Comparison of ENCODE assay signal across 25 mouse cellular contexts in the genomic region with DNA sequence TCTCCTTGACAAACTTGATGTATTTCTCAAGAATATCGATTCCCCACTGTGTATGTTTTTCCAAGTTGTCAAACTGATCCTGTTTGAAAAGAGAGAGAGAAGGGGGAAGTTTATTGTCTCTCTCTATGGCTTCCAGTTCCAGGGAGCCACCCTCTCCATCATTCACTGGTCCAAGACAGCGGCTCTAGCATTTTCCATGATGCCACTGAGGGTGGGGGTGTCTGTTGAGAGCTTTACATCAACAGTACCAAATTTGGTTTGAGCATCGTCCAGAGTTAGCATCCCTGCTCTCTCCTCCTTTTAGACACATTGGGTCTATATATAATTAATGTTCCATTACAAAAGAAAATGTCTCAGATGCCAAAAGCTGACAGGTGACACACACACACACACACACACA. TPM values are rescaled to one million over a fixed set of nuclear protein-coding genes. Genes with fewer than 3 reads are reported as not detected.
A peak's percentile ranks its signal among the peaks of the same experiment; 100 is the strongest.
DNase-seq lines count a peak whose midpoint lies in the region; ATAC-seq and TF ChIP-seq lines count a peak whose summit lies in the region.
"Had no signal": no experiment of that assay in that cellular context is flagged by ENCODE, and none has a peak within 500 bp of the region (broad histone marks: within the 10 kb centered on the region; RNA-seq: fewer than 3 reads in every experiment).

No protein-coding gene starts in this region.

- DNase-seq in cerebellum, adult 2 months, result no peak
- no peak for DNase-seq in cerebellum, postnatal 14 days
- no peak for DNase-seq in lung, postnatal 0 days (ENCODE audit: low spot score)
- DNase-seq in lung, postnatal 4 days, result no peak
- DNase-seq in kidney, postnatal 25 days, result no peak
- DNase-seq in frontal cortex, postnatal 14 days (ENCODE audit: low spot score in 2 of 2), result no peak
- DNase-seq: adrenal gland, adult 8-10 months; adrenal gland, postnatal 25 days; B cell, adult 2 months; cerebellum, adult 11-12 months; cerebellum, adult 9-10 months; forebrain, postnatal 0 days; gastrocnemius, postnatal 25 days; heart, adult 2 months; heart, postnatal 14 days had no signal

- H3K4me3 ChIP-seq in cerebellum, adult 2 months (replicated peaks; ENCODE audit: insufficient read depth, low read depth, low read length), result no peak overlapping the region
- no peak overlapping the region for H3K4me3 ChIP-seq in lung, postnatal 0 days (ENCODE audit: low read depth, low read length)
- H3K4me3 ChIP-seq in intestine, embryonic 16.5 days (ENCODE audit: low read length), result no peak overlapping the region
- H3K4me3 ChIP-seq in stomach, embryonic 16.5 days (replicated peaks; ENCODE audit: low read length), result no peak overlapping the region
- H3K4me3 ChIP-seq: embryonic facial prominence, embryonic 12.5 days; embryonic facial prominence, embryonic 15.5 days; heart, adult 2 months; heart, embryonic 10.5 days; heart, embryonic 13.5 days; hindbrain, embryonic 12.5 days; hindbrain, embryonic 15.5 days had no signal

- H3K27me3 ChIP-seq in cerebellum, adult 2 months (ENCODE audit: control insufficient read depth, insufficient read depth, low read length), result no peaks in the 10 kb centered on the region
- no peaks in the 10 kb centered on the region for H3K27me3 ChIP-seq in lung, postnatal 0 days (replicated peaks; ENCODE audit: insufficient read depth, low read length)
- H3K27me3 ChIP-seq in intestine, embryonic 16.5 days (replicated peaks; ENCODE audit: control insufficient read depth, insufficient read depth, low read length), result no peaks in the 10 kb centered on the region
- H3K27me3 ChIP-seq in stomach, embryonic 16.5 days (ENCODE audit: control insufficient read depth, insufficient read depth, low read length), result no peaks in the 10 kb centered on the region
- H3K27me3 ChIP-seq: embryonic facial prominence, embryonic 12.5 days; embryonic facial prominence, embryonic 15.5 days; heart, embryonic 13.5 days; hindbrain, embryonic 12.5 days; hindbrain, embryonic 15.5 days had no signal

- TF ChIP-seq EP300 in lung, postnatal 0 days (IDR thresholded peaks at IDR 0.05), result no peak

- TF ChIP-seq POLR2A in cerebellum, adult 2 months (IDR thresholded peaks at IDR 0.05; ENCODE audit: borderline replicate concordance, insufficient read depth, low read length), result no peak

- no peak for TF ChIP-seq CTCF in cerebellum, adult 2 months (IDR thresholded peaks at IDR 0.05; ENCODE audit: borderline replicate concordance, insufficient read depth, low read depth, low read length)
- no peak for TF ChIP-seq CTCF in lung, postnatal 0 days (IDR thresholded peaks at IDR 0.05)

- H3K4me1 ChIP-seq in cerebellum, adult 2 months (ENCODE audit: control insufficient read depth, insufficient read depth, low read length), result peaks cover 70% of the 10 kb centered on the region
- H3K4me1 ChIP-seq in lung, postnatal 0 days (ENCODE audit: insufficient read depth, low read depth, low read length), result peaks cover 2% of the 10 kb centered on the region; the same call in 1 of the 2 replicates
- H3K4me1 ChIP-seq in intestine, embryonic 16.5 days (ENCODE audit: control insufficient read depth, insufficient read depth, low read length), result peaks cover 34% of the 10 kb centered on the region
- peaks cover 18% of the 10 kb centered on the region for H3K4me1 ChIP-seq in stomach, embryonic 16.5 days (ENCODE audit: control insufficient read depth, insufficient read depth, low read length)

- H3K4me2 ChIP-seq in lung, postnatal 0 days (replicated peaks; ENCODE audit: low read depth, low read length), result no peak overlapping the region
- H3K4me2 ChIP-seq in intestine, embryonic 16.5 days (ENCODE audit: low read depth, low read length), result no peak overlapping the region
- H3K4me2 ChIP-seq in stomach, embryonic 16.5 days (ENCODE audit: low read depth, low read length), result no peak overlapping the region
- H3K4me2 ChIP-seq: embryonic facial prominence, embryonic 12.5 days; embryonic facial prominence, embryonic 15.5 days; heart, embryonic 13.5 days; hindbrain, embryonic 12.5 days; hindbrain, embryonic 15.5 days had no signal

- no peak overlapping the region for H3K9ac ChIP-seq in lung, postnatal 0 days (replicated peaks; ENCODE audit: low read depth)
- H3K9ac ChIP-seq in intestine, embryonic 16.5 days (ENCODE audit: low read depth, low read length), result no peak overlapping the region
- H3K9ac ChIP-seq in stomach, embryonic 16.5 days (ENCODE audit: low read length), result no peak overlapping the region; the same call in 1 of the 2 replicates
- H3K9ac ChIP-seq: embryonic facial prominence, embryonic 12.5 days; embryonic facial prominence, embryonic 15.5 days; forebrain, postnatal 0 days; heart, embryonic 13.5 days; hindbrain, embryonic 12.5 days; hindbrain, embryonic 15.5 days had no signal

- H3K27ac ChIP-seq in cerebellum, adult 2 months (ENCODE audit: insufficient read depth, low read length), result peak overlapping the region; percentile 95
- H3K27ac ChIP-seq in lung, postnatal 0 days (ENCODE audit: low read length), result no peak overlapping the region
- peak overlapping the region; percentile 78 for H3K27ac ChIP-seq in intestine, embryonic 16.5 days (ENCODE audit: low read length)
- peak overlapping the region; percentile 85 for H3K27ac ChIP-seq in stomach, embryonic 16.5 days (ENCODE audit: low read length)
- H3K27ac ChIP-seq: embryonic facial prominence, embryonic 12.5 days; embryonic facial prominence, embryonic 15.5 days; heart, adult 2 months; heart, embryonic 10.5 days; hindbrain, embryonic 12.5 days had no signal

- no peaks in the 10 kb centered on the region for H3K9me3 ChIP-seq in lung, postnatal 0 days (ENCODE audit: low read length)
- no peaks in the 10 kb centered on the region for H3K9me3 ChIP-seq in intestine, embryonic 16.5 days (ENCODE audit: control insufficient read depth, low read length)
- no peaks in the 10 kb centered on the region for H3K9me3 ChIP-seq in stomach, embryonic 16.5 days (replicated peaks; ENCODE audit: control insufficient read depth, low read length)
- H3K9me3 ChIP-seq: embryonic facial prominence, embryonic 12.5 days; embryonic facial prominence, embryonic 15.5 days; heart, embryonic 10.5 days; heart, embryonic 13.5 days; hindbrain, embryonic 12.5 days; hindbrain, embryonic 15.5 days had no signal

- no peaks in the 10 kb centered on the region for H3K36me3 ChIP-seq in lung, postnatal 0 days (ENCODE audit: insufficient read depth, low read length)
- 0 out of 2 replicates have a peak, but pooled peaks cover 2% of the 10 kb centered on the region for H3K36me3 ChIP-seq in intestine, embryonic 16.5 days (ENCODE audit: control insufficient read depth, insufficient read depth, low read length)
- H3K36me3 ChIP-seq in stomach, embryonic 16.5 days (ENCODE audit: control insufficient read depth, insufficient read depth, low read length), result 0 out of 2 replicates have a peak, but pooled peaks cover under 1% of the 10 kb centered on the region
- H3K36me3 ChIP-seq: embryonic facial prominence, embryonic 12.5 days; hindbrain, embryonic 15.5 days had no signal

- WGBS in cerebellum, adult 2 months, result 17% methylated on average over 3 of the region's 3 CpGs
- 54% methylated on average over 3 of the region's 3 CpGs for WGBS in lung, postnatal 0 days
- WGBS in intestine, embryonic 16.5 days, result 57% methylated on average over 3 of the region's 3 CpGs
- WGBS in stomach, embryonic 16.5 days, result 50% methylated on average over 3 of the region's 3 CpGs

- ATAC-seq in lung, postnatal 0 days, result peak; percentile 33; the same call in 1 of the 2 replicates
- ATAC-seq in intestine, embryonic 16.5 days, result peak; percentile 39; the same call in 1 of the 2 replicates
- peak; percentile 73; the same call in 1 of the 2 replicates for ATAC-seq in stomach, embryonic 16.5 days (ENCODE audit: insufficient read depth, low FRiP score)
- ATAC-seq: activated CD4-positive, CD25-positive, alpha-beta regulatory T cell, adult 4 months; forebrain, embryonic 14.5 days; forebrain, postnatal 0 days had no signal

RNA-seq across cellular contexts. Expression of a gene that starts 36.5 kb away (rescaled TPM):
- 310 and 320 TPM in 2 replicates for polyA plus RNA-seq in cerebellum, adult 2 months (2012; rRNA removed)
- 7.2 and 10.0 TPM in 2 replicates for polyA plus RNA-seq in lung, postnatal 0 days (2015; fragmentation: Nextera tagmentation; extraction: Ambion mirVana)
- 19.0 and 21.1 TPM in 2 replicates for polyA plus RNA-seq in intestine, embryonic 16.5 days (2015; fragmentation: Nextera tagmentation; extraction: Ambion mirVana)
- polyA plus RNA-seq in stomach, embryonic 16.5 days (2015; fragmentation: Nextera tagmentation; extraction: Ambion mirVana), result 34.6 and 36.8 TPM in 2 replicates

RNA-seq across cellular contexts. Expression of a gene that starts 46.8 kb away (rescaled TPM):
- 30.0 and 33.9 TPM in 2 replicates for polyA plus RNA-seq in cerebellum, adult 2 months (2012; rRNA removed)
- polyA plus RNA-seq in lung, postnatal 0 days (2015; fragmentation: Nextera tagmentation; extraction: Ambion mirVana), result 26.2 TPM in 2 replicates
- polyA plus RNA-seq in intestine, embryonic 16.5 days (2015; fragmentation: Nextera tagmentation; extraction: Ambion mirVana), result 30.4 and 32.5 TPM in 2 replicates
- polyA plus RNA-seq in stomach, embryonic 16.5 days (2015; fragmentation: Nextera tagmentation; extraction: Ambion mirVana), result 34.8 and 39.3 TPM in 2 replicates
